Mouse (Mus musculus) liver, embryonic 13.5 days (tissue): ENCODE data around the gene Gm45062. TPM values are rescaled to one million over a fixed set of nuclear protein-coding genes. Genes with fewer than 3 reads are reported as not detected.

Source experiments
- ATAC-seq: fragments of 200-750 bp; cut with Nextera tagmentation; 2 replicates; pipeline ENCODE4 v1.8.0; 2017; ENCODE audit warnings: low read depth, mild to moderate bottlenecking, moderate number of reproducible peaks, moderate library complexity
- DNase-seq: peaks from one replicate; pipeline ENCODE4 v3.0.0; 2022
- H3K27ac ChIP-seq: fragments of 300-500 bp; sonication (generic); 2 replicates; pipeline ENCODE4 v1.5.1; 2015; ENCODE audit warnings: moderate library complexity, mild to moderate bottlenecking, inconsistent platforms
- H3K27me3 ChIP-seq: fragments of 300-500 bp; sonication (generic); 2 replicates; pipeline ENCODE4 v1.6.1; 2015; ENCODE audit warnings: mild to moderate bottlenecking, inconsistent platforms
- H3K36me3 ChIP-seq: fragments of 300-500 bp; sonication (generic); 2 replicates; pipeline ENCODE4 v1.6.1; 2015; ENCODE audit warnings: mild to moderate bottlenecking, inconsistent platforms
- H3K4me1 ChIP-seq: fragments of 300-500 bp; sonication (generic); replicated peaks from 2 replicates; pipeline ENCODE4 v1.6.1; 2015; ENCODE audit warnings: inconsistent platforms
- H3K4me2 ChIP-seq: fragments of 300-500 bp; sonication (generic); 2 replicates; pipeline ENCODE4 v1.6.1; 2015; ENCODE audit warnings: inconsistent platforms, mild to moderate bottlenecking, moderate library complexity
- H3K4me3 ChIP-seq: fragments of 300-500 bp; sonication (generic); replicated peaks from 2 replicates; pipeline ENCODE4 v1.5.1; 2015; ENCODE audit warnings: mild to moderate bottlenecking, inconsistent platforms
- H3K9ac ChIP-seq: fragments of 300-500 bp; sonication (generic); 2 replicates; pipeline ENCODE4 v1.6.1; 2015; ENCODE audit warnings: mild to moderate bottlenecking, inconsistent platforms
- H3K9me3 ChIP-seq: fragments of 300-500 bp; sonication (generic); replicated peaks from 2 replicates; pipeline ENCODE4 v1.6.1; 2016; ENCODE audit warnings: inconsistent platforms
- WGBS: fragments of 180-500 bp; shearing (Covaris S2); methylation state at CpG from one replicate; pipeline ENCODE4 v1.1.7; 2015; ENCODE audit not compliant: insufficient replicate concordance; 5-methylcytosine and 5-hydroxymethylcytosine counted together
- polyA plus RNA-seq: library from polyadenylated mRNA; unstranded; fragments of >200 nt; fragmentation: Nextera tagmentation; extraction: Ambion mirVana; gene quantifications from 2 replicates; pipeline ENCODE4 v1.2.1, GENCODE M21; 2015

Gene Gm45062
- polyA plus RNA-seq, 1 experiment from 2014 or later, result 1.4 TPM

- no peak overlapping the region for H3K27ac ChIP-seq
- DNase-seq (no peak), ATAC-seq (no peak)
- no peaks in the 10 kb centered on the region for H3K9me3 ChIP-seq
- WGBS, result 66% methylated on average over 5 of the region's 5 CpGs
- peaks cover 3% of the 10 kb centered on the region for H3K4me1 ChIP-seq
- H3K36me3 ChIP-seq, result no peaks in the 10 kb centered on the region
- no peaks in the 10 kb centered on the region for H3K27me3 ChIP-seq
- no peak overlapping the region for H3K4me3 ChIP-seq
- no peak overlapping the region for H3K9ac ChIP-seq
- H3K4me2 ChIP-seq, result no peak overlapping the region
Measured at GRCm38 (mm10) chr6:8278426-8279002, 19.3 kb downstream of the Gm45062 start.

DNA sequence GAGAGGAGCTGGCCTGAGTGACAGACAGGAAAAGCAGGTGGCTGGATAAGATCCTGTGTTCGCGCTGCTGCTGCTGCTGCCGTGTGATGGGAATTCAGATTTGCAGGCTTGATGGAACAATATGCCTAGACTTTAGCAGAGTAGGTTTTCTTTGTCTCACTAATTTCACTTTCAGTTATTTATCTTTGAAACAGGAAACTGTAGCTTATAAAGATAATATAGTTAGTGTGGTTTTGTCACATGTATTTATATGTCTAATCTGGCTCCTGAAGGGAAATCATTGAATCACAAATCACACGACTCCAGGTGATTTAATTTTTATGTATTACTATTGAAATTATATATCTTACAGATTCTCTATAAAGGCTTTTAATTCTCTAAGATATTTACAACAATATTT is 24.0 kb downstream of the Gm45062 start:
- Histone ChIP-seq H3K4me3 (no peak overlapping the region), H3K27ac (no peak overlapping the region), H3K27me3 (no peaks in the 10 kb centered on the region), H3K9me3 (no peaks in the 10 kb centered on the region), H3K36me3 (no peaks in the 10 kb centered on the region), H3K9ac (no peak overlapping the region), H3K4me2 (no peak overlapping the region), H3K4me1 (no peaks in the 10 kb centered on the region)
- no peak for DNase-seq
- ATAC-seq, result no peak
- 44% methylated on average over 4 of the region's 4 CpGs for WGBS

GRCm38 (mm10) chr6:8285401-8285960 is 26.2 kb downstream of the Gm45062 start:
- Histone ChIP-seq H3K4me3 (no peak overlapping the region), H3K27me3 (no peaks in the 10 kb centered on the region), H3K36me3 (no peaks in the 10 kb centered on the region), H3K27ac (no peak overlapping the region), H3K9ac (no peak overlapping the region), H3K4me1 (no peaks in the 10 kb centered on the region), H3K4me2 (no peak overlapping the region), H3K9me3 (no peaks in the 10 kb centered on the region)
- ATAC-seq (no peak), DNase-seq (no peak)
- WGBS, result 69% methylated on average over 3 of the region's 3 CpGs

- no peak for DNase-seq
- ATAC-seq, result no peak
- 84% methylated on average over 3 of the region's 3 CpGs for WGBS
- H3K36me3 ChIP-seq, result no peaks in the 10 kb centered on the region
- no peak overlapping the region for H3K9ac ChIP-seq
- no peaks in the 10 kb centered on the region for H3K9me3 ChIP-seq
- no peak overlapping the region for H3K4me3 ChIP-seq
- no peaks in the 10 kb centered on the region for H3K4me1 ChIP-seq
- H3K4me2 ChIP-seq, result no peak overlapping the region
- no peak overlapping the region for H3K27ac ChIP-seq
- H3K27me3 ChIP-seq, result no peaks in the 10 kb centered on the region
Measured at GRCm38 (mm10) chr6:8286146-8286545, 26.9 kb downstream of the Gm45062 start.

DNA sequence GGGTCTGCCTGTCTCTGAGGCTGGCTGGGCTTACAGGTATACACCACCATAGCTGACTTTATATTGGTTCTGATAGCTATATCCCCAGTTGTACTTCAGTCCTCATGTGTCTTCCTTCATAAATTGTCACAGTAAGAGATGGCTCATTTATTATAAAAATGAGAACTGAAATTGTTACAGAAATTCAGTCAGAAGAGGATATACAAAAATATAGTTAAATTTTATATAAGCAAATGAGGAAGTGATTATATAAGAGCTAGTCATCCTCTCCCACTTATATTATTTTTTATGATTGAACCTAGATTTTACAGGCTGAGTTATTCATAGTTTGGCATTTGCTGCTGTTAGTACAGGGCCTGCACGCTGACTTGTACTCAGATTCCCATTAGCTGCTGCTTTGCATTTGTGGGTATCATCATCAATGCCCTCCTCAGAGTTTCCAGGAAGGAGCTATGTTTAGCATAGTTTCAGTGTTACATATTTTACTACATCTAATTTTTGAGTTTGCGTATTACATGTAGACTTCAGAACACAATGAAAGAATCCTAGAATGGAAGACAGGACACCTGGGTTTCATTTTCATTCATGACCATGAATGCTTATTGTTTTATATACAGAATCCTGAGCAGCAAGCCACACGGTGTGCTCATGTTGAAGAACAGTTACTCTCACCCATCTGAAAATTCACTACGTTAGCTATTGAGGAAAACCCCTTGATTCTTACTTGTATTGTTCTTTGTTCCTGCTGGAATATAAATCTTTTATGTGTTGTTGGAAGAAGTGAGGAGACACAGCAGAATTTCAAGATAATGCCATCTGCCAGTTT is 29.7 kb downstream of the Gm45062 start:
- no peak for DNase-seq
- Histone ChIP-seq H3K27me3 (no peaks in the 10 kb centered on the region), H3K4me3 (no peak overlapping the region), H3K27ac (no peak overlapping the region), H3K4me2 (no peak overlapping the region), H3K9ac (no peak overlapping the region), H3K4me1 (no peaks in the 10 kb centered on the region), H3K36me3 (no peaks in the 10 kb centered on the region), H3K9me3 (no peaks in the 10 kb centered on the region)
- ATAC-seq, result no peak
- 82% methylated on average over 4 of the region's 4 CpGs for WGBS

- H3K27me3 ChIP-seq, result no peaks in the 10 kb centered on the region
- ATAC-seq (no peak), DNase-seq (no peak)
- WGBS, result 85% methylated on average over 4 of the region's 4 CpGs
- no peak overlapping the region for H3K9ac ChIP-seq
- no peak overlapping the region for H3K4me3 ChIP-seq
- H3K4me2 ChIP-seq, result no peak overlapping the region
- H3K9me3 ChIP-seq, result no peaks in the 10 kb centered on the region
- H3K36me3 ChIP-seq, result no peaks in the 10 kb centered on the region
- H3K4me1 ChIP-seq, result no peaks in the 10 kb centered on the region
- H3K27ac ChIP-seq, result no peak overlapping the region
Measured at GRCm38 (mm10) chr6:8294048-8294784, 35.0 kb downstream of the Gm45062 start.

GRCm38 (mm10) chr6:8299066-8299863 is 40.0 kb downstream of the Gm45062 start:
- Histone ChIP-seq H3K27me3 (no peaks in the 10 kb centered on the region), H3K4me1 (no peaks in the 10 kb centered on the region), H3K36me3 (no peaks in the 10 kb centered on the region), H3K4me2 (no peak overlapping the region), H3K9ac (no peak overlapping the region), H3K27ac (no peak overlapping the region), H3K4me3 (no peak overlapping the region), H3K9me3 (no peaks in the 10 kb centered on the region)
- ATAC-seq, result no peak
- WGBS, result 69% methylated on average over 6 of the region's 6 CpGs
- DNase-seq, result no peak

DNA sequence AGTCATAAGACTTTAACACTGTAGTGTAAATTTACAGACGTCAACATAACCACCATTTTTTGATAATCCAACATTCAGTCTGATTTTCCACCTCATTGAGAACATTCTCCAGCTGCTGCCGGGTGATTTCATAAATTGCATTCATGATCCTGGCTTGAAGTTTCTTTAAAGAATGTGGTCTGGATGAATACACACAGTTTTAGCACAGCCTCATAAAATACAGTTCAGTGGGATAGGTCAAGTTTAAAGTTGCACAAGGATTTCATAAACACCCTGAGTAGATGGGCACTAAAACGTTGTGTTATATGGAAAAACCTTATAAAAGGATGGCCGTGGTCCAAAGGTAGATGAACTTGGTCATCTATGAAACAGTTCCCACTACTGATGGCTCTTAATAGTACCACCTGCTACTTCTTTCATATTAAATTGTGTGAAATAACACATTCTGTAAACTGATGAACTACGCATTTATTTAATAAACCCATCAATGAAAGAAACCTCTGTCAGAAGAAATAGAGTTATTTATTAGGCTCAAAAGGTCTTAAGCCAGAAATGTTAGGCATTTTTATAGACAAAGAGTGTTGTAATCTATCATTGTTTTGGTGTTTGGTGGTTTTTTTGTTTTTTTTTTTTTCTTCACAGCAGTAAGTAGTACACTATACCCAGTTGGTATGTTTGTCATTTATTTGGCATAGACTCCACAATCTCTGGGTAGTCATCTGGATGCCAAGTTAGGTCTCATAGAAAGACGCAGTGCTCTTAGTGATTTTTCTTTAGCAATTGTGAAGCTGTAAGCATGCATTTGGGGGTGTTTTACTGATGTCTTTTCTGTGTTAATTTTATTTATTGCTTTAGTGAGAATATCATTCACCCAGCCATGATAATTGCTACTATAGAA is 48.9 kb downstream of the Gm45062 start:
- Histone ChIP-seq H3K27me3 (no peaks in the 10 kb centered on the region), H3K4me3 (no peak overlapping the region), H3K27ac (no peak overlapping the region), H3K9me3 (no peaks in the 10 kb centered on the region), H3K4me1 (no peaks in the 10 kb centered on the region), H3K4me2 (no peak overlapping the region), H3K36me3 (no peaks in the 10 kb centered on the region), H3K9ac (no peak overlapping the region)
- ATAC-seq, result no peak
- WGBS, result 79% methylated on average over 6 of the region's 6 CpGs
- no peak for DNase-seq

- Histone ChIP-seq H3K9ac (no peak overlapping the region), H3K4me3 (no peak overlapping the region), H3K9me3 (no peaks in the 10 kb centered on the region), H3K27me3 (no peaks in the 10 kb centered on the region), H3K4me2 (no peak overlapping the region), H3K36me3 (no peaks in the 10 kb centered on the region), H3K4me1 (no peaks in the 10 kb centered on the region), H3K27ac (no peak overlapping the region)
- DNase-seq (no peak), ATAC-seq (no peak)
- WGBS, result 77% methylated on average over 2 of the region's 2 CpGs
Measured at GRCm38 (mm10) chr6:8312554-8312953, 53.3 kb downstream of the Gm45062 start.

DNA sequence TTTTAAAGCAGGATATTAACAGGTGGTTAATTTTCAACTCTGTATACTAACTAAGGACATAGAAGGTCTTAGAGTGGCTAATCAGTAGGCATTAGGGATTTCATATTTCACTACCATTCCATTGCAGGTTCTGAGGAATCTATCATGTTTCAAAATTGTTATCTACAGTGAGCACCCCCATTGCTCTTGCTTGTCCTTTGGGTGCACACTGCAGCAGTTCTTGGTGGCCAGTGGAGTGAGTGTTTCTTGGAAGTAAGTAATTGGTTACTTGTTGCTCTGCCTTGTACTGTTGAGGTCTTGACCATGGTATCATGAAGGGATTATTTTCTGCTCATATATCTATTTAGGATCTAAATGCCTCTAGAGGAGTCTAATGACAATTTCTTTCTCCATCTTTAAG is 57.0 kb downstream of the Gm45062 start:
- DNase-seq (no peak), ATAC-seq (no peak)

More for the DNA sequence above, 57.0 kb downstream of the Gm45062 start:
- Histone ChIP-seq H3K4me1 (no peaks in the 10 kb centered on the region), H3K27ac (no peak overlapping the region), H3K4me2 (no peak overlapping the region), H3K4me3 (no peak overlapping the region), H3K9ac (no peak overlapping the region), H3K36me3 (no peaks in the 10 kb centered on the region), H3K27me3 (no peaks in the 10 kb centered on the region), H3K9me3 (no peaks in the 10 kb centered on the region)
